Mouse (Mus musculus) hematopoietic stem cell, adult 5-6 weeks (primary cell): Measurements from ENCODE around the gene Dnajb8. TPM values are rescaled to one million over a fixed set of nuclear protein-coding genes. Genes with fewer than 3 reads are reported as not detected.

ENCODE experiments used
- ATAC-seq, 2 experiments: fragments of 125-278 bp in 1 of 2; replicated peaks in 1 of 2; 2 replicates each; pipeline ENCODE4 v1.8.0; 2016 to 2017; ENCODE audit warnings: inconsistent platforms in 2 of 2, mild to moderate bottlenecking in 2 of 2, moderate number of reproducible peaks in 2 of 2, low read depth in 1 of 2, moderate TSS enrichment in 1 of 2; ENCODE audit not compliant: low FRiP score in 2 of 2, poor library complexity in 2 of 2, severe bottlenecking in 2 of 2, insufficient read depth in 1 of 2, low TSS enrichment in 1 of 2
- total RNA-seq: library from RNA; stranded (forward); fragments of 172-1452, 232-1000 nt; gene quantifications from 2 replicates; pipeline ENCODE4 v1.2.3, GENCODE M21; 2017

Gene Dnajb8
- total RNA-seq, 1 experiment from 2014 or later = not detected

DNA sequence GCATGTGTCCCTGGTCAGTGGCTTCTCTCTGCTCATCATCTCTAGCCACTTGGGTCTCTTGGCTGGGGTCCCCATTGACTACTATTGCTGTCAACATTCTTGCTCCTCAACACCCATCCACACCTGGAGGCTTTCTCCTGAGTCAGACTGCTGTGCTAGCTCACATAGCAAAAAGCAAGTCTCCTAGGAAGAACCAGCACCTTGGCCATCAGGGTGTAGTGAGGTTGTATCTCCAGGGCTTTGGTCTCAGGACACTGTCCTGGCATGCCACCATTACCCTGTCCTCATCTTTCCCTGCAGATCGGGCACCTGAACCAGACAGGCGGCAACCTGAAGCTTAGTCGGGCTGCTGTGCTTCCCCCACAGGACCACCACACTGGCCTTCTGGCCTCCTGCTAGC is 13.7 kb upstream of the Dnajb8 start:
- no peak for ATAC-seq

DNA sequence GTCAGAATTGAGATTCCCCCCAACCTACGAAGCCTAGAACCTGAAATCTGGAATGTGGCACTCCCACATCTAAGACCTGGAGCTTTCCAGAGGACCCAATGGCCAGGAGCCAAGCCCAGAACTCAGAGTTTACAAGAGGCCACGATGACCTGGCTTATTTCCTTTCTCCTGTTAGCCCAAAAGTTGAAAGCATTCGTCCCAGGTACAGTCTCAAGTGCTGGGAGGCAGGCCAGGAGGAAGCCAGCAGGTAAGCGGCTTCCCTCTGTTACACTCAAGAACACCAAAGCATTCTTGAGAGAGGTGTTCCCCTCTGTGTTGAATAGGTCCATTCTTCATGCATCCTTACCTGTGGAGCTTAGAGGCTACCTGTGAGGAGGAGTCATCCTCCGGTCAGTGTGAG is 12.6 kb upstream of the Dnajb8 start:
- no peak for ATAC-seq

DNA sequence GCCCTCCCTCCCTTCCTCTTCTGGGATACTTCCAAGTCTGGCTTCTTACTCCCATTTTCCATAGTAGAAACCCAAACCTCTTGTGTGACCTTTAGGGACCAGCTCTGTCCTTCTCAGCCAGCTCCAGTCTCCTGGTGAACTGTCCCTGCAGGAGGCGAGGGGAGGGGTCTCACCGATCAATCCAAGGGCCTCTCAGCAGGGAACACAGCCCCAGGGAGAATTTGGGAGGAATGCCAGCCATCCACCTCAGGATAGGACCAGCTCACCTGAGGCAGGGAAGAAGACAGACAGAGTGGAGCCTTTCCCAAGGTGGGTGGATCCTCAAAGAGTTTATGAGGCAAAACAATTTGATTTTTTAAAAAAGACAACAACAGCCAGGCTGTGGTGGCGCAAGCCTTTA is 11.9 kb upstream of the Dnajb8 start:
- ATAC-seq = no peak

GRCm38 (mm10) chr6:88215797-88216196 is 6.3 kb upstream of the Dnajb8 start:
- no peak for ATAC-seq

GRCm38 (mm10) chr6:88216199-88216598 is 5.9 kb upstream of the Dnajb8 start:
- ATAC-seq = no peak

- ATAC-seq = no peak
Measured at GRCm38 (mm10) chr6:88219094-88219493, 3.0 kb upstream of the Dnajb8 start.

DNA sequence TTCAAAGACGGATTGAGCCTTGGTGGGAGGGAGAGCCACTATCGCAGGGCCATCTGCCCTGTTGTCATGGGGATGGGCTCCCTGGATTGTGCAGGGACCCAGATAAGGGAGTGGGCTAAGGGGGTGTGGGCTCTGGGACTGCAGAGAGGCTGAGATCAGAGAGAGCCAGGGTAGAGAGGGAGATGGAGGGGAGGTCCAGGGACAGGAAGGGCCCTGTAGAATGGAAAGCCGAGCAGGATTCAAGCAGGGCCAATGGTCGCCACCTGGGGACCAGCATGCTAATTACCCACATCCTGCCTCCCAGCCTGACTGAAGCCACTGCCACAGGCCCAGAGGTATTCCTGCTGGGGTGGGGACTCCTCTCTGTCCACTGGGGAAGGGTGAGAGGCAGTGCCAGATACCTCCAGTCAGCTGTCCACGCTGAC is 4.5 kb downstream of the Dnajb8 start:
- ATAC-seq = no peak

DNA sequence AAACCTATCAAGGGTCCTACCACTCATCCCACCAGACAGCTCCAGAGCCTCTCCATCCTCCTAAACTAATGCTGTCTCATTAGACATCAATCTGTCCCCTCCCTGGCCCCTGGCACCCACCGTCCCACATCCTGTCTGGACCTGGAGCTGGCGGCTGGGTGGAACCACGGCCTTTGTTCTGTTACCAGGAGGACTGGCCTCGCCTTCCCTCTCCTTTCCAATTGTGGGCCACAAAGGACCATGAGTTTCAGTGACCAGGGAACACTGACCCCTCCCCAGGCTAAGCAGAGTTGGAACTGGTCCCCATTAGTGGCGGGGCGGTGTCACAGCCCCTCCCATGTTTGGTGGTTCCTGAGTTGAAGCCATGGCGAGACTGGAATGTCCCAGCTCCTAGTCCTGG is 5.5 kb downstream of the Dnajb8 start:
- no peak for ATAC-seq

- ATAC-seq = peak; percentile 72 to 76
Measured at GRCm38 (mm10) chr6:88229221-88229620, 7.2 kb downstream of the Dnajb8 start.

- no peak for ATAC-seq
Measured at GRCm38 (mm10) chr6:88231821-88232220, 9.8 kb downstream of the Dnajb8 start.

DNA sequence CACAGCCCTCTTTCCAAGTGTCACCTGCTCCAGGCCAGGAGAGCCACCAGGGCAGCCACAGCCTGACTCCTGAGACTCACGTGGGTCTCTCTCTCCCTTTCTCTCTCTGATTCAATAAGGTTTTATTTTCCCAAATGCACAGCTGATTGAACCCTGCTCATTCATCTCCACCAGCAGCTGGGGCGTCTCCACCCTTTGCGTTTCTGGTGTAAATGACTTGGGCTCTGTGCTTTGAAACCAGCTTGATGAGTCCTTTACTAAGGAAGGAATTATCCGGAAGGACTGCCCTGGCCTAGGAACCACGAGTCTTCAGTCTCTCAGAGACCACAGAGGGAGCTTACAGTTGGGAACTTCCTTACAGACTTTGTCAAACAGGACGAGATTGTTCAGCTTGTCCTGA is 10.2 kb downstream of the Dnajb8 start:
- ATAC-seq = no peak

DNA sequence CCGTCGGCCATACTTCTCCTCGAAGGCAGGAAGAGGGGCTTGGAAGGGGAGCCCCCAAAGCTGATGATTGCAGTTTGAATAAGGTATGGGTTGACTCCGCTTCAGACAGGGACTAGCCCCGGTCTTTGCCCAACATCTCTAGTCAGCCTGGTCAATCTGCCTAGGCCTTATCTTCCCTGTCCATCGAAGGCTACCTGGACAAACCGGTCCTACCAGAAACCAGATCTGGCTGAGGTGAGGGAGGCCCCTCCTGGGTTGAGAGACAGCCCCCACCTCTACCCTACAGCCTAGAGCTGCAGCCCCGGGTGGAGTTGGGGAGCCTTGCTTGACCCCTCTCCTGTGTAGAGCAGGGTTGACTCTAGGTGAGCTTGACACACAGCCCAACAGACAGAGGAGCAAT is 11.9 kb downstream of the Dnajb8 start:
- no peak for ATAC-seq

GRCm38 (mm10) chr6:88235461-88235860 is 13.4 kb downstream of the Dnajb8 start:
- ATAC-seq = no peak

DNA sequence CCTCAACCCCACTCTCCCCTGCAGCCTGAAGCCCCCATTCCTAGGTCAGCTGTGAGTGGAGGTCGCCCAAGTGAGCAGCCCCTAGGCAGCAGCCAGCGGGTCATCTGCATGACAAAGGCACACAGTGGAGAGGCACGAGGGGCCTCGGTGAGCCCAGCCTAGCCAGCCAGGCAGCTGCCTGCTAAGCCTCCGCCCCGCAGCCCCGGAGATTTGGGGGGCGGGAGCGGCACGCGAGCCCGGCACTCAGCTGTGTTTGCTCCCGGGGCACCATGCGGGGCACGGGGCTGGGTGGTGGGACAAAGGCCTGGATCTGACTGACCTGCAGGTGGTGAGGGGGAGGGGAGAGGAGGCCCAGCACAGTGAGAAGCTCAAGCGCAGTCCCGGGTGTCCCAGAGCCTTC is 13.9 kb downstream of the Dnajb8 start:
- ATAC-seq = no peak

- ATAC-seq = no peak
Measured at GRCm38 (mm10) chr6:88236513-88236912, 14.4 kb downstream of the Dnajb8 start.

GRCm38 (mm10) chr6:88242604-88243003 is 20.5 kb downstream of the Dnajb8 start:
- peak; percentile 90 to 93 for ATAC-seq

- no peak for ATAC-seq
Measured at GRCm38 (mm10) chr6:88249231-88249630, 27.2 kb downstream of the Dnajb8 start.

DNA sequence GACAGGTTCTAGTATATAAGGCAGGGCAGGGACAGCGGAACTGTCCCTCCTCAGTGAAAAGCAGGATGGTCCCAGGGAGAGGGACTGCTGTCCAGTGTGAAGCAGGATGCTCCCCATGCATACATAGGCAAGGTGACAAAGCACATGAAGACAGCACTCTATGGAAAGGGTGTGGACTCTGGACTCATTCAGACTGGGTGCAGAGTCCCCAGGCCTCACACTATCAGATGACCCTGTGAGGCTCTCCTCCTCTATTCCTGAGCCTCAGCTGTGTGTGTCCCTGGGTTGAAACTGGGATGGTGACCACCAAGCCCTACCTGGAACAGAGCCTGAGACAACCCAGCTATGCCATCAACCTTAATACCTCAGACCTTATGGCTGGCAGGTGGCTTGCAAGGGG is 29.3 kb downstream of the Dnajb8 start:
- ATAC-seq = no peak

DNA sequence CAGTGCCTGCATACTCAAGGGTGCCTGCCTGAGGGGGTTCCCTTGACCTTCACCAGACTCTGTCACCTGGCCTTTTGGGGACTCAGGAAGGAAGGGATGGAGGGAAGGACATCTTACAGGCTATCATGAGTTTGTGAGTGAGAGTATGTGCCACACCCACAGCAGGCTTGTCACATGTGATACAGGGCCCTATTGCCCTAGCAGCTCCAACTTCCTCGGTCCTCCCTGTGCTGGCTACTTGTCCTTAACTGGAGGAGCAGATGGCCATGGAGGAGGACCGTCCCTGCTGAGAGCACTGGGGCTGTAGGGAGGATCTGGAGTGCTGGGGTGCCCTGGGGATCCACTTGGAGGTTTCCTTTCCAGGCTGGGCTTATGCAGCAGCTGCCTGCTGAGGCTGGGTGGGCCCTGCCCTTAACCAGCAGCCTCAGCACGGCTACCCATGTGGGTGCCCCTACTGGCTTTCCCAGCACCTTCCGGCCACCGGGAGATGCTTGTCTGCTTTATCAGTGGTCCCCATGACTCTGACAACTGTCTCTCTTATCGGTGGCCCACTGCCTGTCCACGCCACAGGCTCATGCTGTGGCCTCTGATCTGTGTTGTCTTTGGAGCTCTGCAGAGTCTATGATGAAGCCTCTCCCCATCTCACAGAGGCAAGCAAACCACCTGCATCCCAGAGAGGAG is 29.9 kb downstream of the Dnajb8 start:
- ATAC-seq = no peak
